Mouse (Mus musculus) G1E (cell line): ENCODE data around the gene Vps11.
"Not testable (repeated sequence)": the region's sequence is repeated elsewhere in the genome, so short reads cannot be mapped to it uniquely, and the experiment has no call there.

Experiments
- CTCF ChIP-seq: IDR thresholded peaks from 2 replicates; pipeline ENCODE4 v1.5.1; 2012; ENCODE audit warnings: low read depth, low read length, inconsistent platforms, mixed read lengths
- GATA1 ChIP-seq: IDR thresholded peaks from 2 replicates; pipeline ENCODE4 v1.6.1; 2012; ENCODE audit warnings: borderline replicate concordance, low read length, inconsistent platforms, mixed read lengths
- GATA2 ChIP-seq: IDR thresholded peaks from 2 replicates; pipeline ENCODE4 v1.6.1; 2012; ENCODE audit warnings: low read depth, low read length, inconsistent platforms, borderline replicate concordance
- TAL1 ChIP-seq: conservative IDR thresholded peaks from 2 replicates; pipeline ENCODE4 v1.6.1; 2012; ENCODE audit warnings: low read depth, low read length, inconsistent platforms, mixed read lengths

DNA sequence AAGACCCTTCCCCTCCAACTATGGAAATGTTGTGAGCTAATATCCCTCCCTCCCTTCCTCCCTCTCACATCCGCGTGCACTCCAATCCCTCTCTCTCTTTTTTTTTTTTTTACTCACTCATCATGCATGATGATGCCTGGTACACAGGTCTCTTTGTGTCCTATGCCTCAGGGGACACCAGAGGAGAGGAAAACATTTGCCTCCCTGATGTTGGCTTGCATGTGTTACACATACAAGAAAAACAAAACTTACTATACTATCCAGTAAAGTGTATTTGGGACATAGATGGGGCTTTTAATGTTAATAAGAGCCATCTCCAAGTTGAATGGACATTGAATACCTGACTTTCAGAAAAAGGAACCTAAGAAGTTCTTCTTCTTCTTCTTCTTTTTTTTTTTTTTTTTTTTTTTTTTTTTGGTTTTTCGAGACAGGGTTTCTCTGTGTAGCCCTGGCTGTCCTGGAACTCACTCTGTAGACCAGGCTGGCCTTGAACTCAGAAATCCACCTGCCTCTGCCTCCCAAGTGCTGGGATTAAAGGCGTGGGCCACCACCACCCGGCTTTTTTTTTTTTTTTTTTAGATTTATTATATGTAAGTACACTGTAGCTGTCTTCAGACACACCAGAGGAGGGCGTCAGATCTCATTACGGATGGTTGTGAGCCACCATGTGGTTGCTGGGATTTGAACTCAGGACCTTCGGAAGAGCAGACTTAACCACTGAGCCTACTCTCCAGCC, 36.3 kb downstream of the Vps11 start:
- not testable (repeated sequence) for TF ChIP-seq CTCF, TAL1, GATA1, GATA2
